In genomic region chr11:90808443-90808842, GRCm38 (mm10) we compare ENCODE assay signal across 17 mouse cellular contexts.
"Had no signal": no experiment of that assay in that cellular context is flagged by ENCODE, and none has a peak within 500 bp of the region (broad histone marks: within the 10 kb centered on the region; RNA-seq: fewer than 3 reads in every experiment).

No protein-coding gene starts in this region.

- ATAC-seq: midbrain, embryonic 15.5 days had no signal

- H3K4me3 ChIP-seq: liver, embryonic 15.5 days; midbrain, embryonic 15.5 days; neural tube, embryonic 13.5 days had no signal

- H3K4me1 ChIP-seq: liver, embryonic 15.5 days; midbrain, embryonic 15.5 days; neural tube, embryonic 13.5 days had no signal

- H3K9me3 ChIP-seq: liver, embryonic 15.5 days; midbrain, embryonic 15.5 days; neural tube, embryonic 13.5 days had no signal

- H3K27me3 ChIP-seq: liver, embryonic 15.5 days; midbrain, embryonic 15.5 days; neural tube, embryonic 13.5 days had no signal

- H3K9ac ChIP-seq: liver, embryonic 15.5 days; lung, embryonic 14.5 days; midbrain, embryonic 15.5 days; neural tube, embryonic 13.5 days had no signal

- H3K27ac ChIP-seq: kidney, postnatal 0 days; liver, embryonic 15.5 days; midbrain, embryonic 15.5 days; neural tube, embryonic 13.5 days had no signal

- H3K4me2 ChIP-seq: liver, embryonic 11.5 days; liver, embryonic 15.5 days; lung, embryonic 14.5 days; midbrain, embryonic 11.5 days; midbrain, embryonic 15.5 days; neural tube, embryonic 13.5 days had no signal

- H3K36me3 ChIP-seq: liver, embryonic 15.5 days; midbrain, embryonic 15.5 days; neural tube, embryonic 13.5 days had no signal

- DNase-seq: kidney, adult 11 months; kidney, adult 9 months; kidney, postnatal 36 days; layer of hippocampus, adult 9-11 months; lung, embryonic 14.5 days; lung, postnatal 10 days; lung, postnatal 4 days; right cerebral cortex, postnatal 4 days; spleen, adult 18-20 months; thymus, adult 2 months; thymus, postnatal 25 days had no signal
